Comparison of ENCODE assay signal across 8 mouse cellular contexts in the genomic region with DNA sequence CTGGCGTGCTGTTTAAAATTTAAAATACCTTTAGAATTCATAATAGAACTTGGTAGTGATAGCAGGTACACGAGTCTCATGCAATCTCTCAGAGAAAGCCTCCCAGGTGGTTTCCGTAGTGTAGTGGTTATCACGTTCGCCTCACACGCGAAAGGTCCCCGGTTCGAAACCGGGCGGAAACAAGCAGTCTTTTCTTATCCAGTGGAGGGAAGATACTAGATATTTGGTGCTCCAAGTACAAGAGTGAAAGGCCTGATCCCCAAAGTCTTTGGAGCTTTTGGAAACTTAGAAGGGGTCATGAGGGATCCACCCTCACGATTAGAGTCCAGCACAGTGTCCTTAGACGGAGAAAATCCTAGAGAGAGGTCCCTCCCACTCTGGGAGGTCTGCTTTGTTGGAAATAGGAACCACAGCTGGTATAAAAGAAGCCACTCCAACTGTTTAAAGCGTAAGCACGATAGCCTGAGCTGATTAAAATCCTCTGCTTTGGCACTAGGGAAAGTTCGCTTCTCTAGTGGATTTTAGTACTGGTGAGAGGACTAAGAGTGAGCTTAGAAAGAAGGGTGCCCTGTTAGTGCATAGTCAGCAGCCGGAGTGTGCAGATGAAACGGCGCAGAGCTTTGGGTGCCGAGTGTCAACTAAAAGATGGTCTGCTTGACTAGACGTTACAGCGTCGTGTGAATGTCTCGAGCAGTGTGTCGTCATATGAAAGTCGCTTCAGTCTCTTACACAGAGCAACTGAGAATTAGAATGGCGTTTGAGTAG. TPM values are rescaled to one million over a fixed set of nuclear protein-coding genes. Genes with fewer than 3 reads are reported as not detected.
DNase-seq lines count a peak whose midpoint lies in the region; ATAC-seq and TF ChIP-seq lines count a peak whose summit lies in the region.

No protein-coding gene starts in this region.

- H3K9me3 ChIP-seq in forebrain, postnatal 0 days (ENCODE audit: low read length): no peaks in the 10 kb centered on the region
- no peaks in the 10 kb centered on the region for H3K9me3 ChIP-seq in forebrain, embryonic 14.5 days (replicated peaks; ENCODE audit: control insufficient read depth, low read length)
- no peaks in the 10 kb centered on the region for H3K9me3 ChIP-seq in liver, embryonic 11.5 days (ENCODE audit: control insufficient read depth, low read length)

- peaks cover 88% of the 10 kb centered on the region for H3K27me3 ChIP-seq in forebrain, postnatal 0 days (ENCODE audit: insufficient read depth, low read length)
- peaks cover 81% of the 10 kb centered on the region for H3K27me3 ChIP-seq in forebrain, embryonic 14.5 days (replicated peaks; ENCODE audit: control insufficient read depth, insufficient read depth, low read length)
- peaks cover 49% of the 10 kb centered on the region for H3K27me3 ChIP-seq in liver, embryonic 11.5 days (replicated peaks; ENCODE audit: control insufficient read depth, insufficient read depth, low read length)

- H3K4me1 ChIP-seq in forebrain, postnatal 0 days (ENCODE audit: insufficient read depth): no peaks in the 10 kb centered on the region
- H3K4me1 ChIP-seq in forebrain, embryonic 14.5 days (ENCODE audit: control insufficient read depth, insufficient read depth, low read length): no peaks in the 10 kb centered on the region
- H3K4me1 ChIP-seq in liver, embryonic 11.5 days (replicated peaks; ENCODE audit: control insufficient read depth, insufficient read depth, low read length): peaks cover 17% of the 10 kb centered on the region

- no peak overlapping the region for H3K27ac ChIP-seq in forebrain, postnatal 0 days (ENCODE audit: low read depth, low read length)
- no peak overlapping the region for H3K27ac ChIP-seq in forebrain, embryonic 14.5 days (ENCODE audit: low read depth, low read length)
- no peak overlapping the region for H3K27ac ChIP-seq in liver, embryonic 11.5 days (ENCODE audit: low read depth, low read length)

- no peak overlapping the region for H3K4me3 ChIP-seq in forebrain, postnatal 0 days (ENCODE audit: low read depth, low read length)
- no peak overlapping the region for H3K4me3 ChIP-seq in forebrain, embryonic 14.5 days (ENCODE audit: low read depth, low read length)
- H3K4me3 ChIP-seq in liver, embryonic 11.5 days (ENCODE audit: low read depth, low read length): peak overlapping the region; percentile 56

- no peak for TF ChIP-seq POLR2A in brain, embryonic 14.5 days (IDR thresholded peaks at IDR 0.05; ENCODE audit: borderline replicate concordance, extremely low read depth, insufficient read depth, insufficient read length, poor library complexity, severe bottlenecking)

- DNase-seq in forebrain, postnatal 0 days: peak; percentile 37
- DNase-seq in forebrain, embryonic 14.5 days (ENCODE audit: low spot score): no peak
- DNase-seq in A20 (ENCODE audit: low read depth, low spot score) (peak; percentile 41), adipocyte (ENCODE audit: low spot score) (no peak)
- DNase-seq in brain, embryonic 14.5 days (ENCODE audit: low read depth): peak; percentile 29
- peak; percentile 82 for DNase-seq in liver, embryonic 11.5 days (ENCODE audit: low spot score)
- DNase-seq in urinary bladder, postnatal 14 days (ENCODE audit: low spot score): no peak

- no peak overlapping the region for H3K4me2 ChIP-seq in forebrain, postnatal 0 days (ENCODE audit: low read depth)
- H3K4me2 ChIP-seq in forebrain, embryonic 14.5 days (ENCODE audit: low read length): no peak overlapping the region
- peak overlapping the region; percentile 94 for H3K4me2 ChIP-seq in liver, embryonic 11.5 days

- no peaks in the 10 kb centered on the region for H3K36me3 ChIP-seq in forebrain, postnatal 0 days (ENCODE audit: insufficient read depth)
- no peaks in the 10 kb centered on the region for H3K36me3 ChIP-seq in forebrain, embryonic 14.5 days (ENCODE audit: control insufficient read depth, insufficient read depth, low read length)
- H3K36me3 ChIP-seq in liver, embryonic 11.5 days (ENCODE audit: control insufficient read depth, insufficient read depth, low read length): no peaks in the 10 kb centered on the region

- no peak overlapping the region for H3K9ac ChIP-seq in forebrain, postnatal 0 days
- H3K9ac ChIP-seq in forebrain, embryonic 14.5 days (ENCODE audit: low read length): no peak overlapping the region
- H3K9ac ChIP-seq in liver, embryonic 11.5 days (ENCODE audit: low read depth, low read length): peak overlapping the region; percentile 48

- ATAC-seq in forebrain, postnatal 0 days: no peak
- ATAC-seq in forebrain, embryonic 14.5 days: no peak
- peak; percentile 48 for ATAC-seq in liver, embryonic 11.5 days (replicated peaks; ENCODE audit: low FRiP score)
- no peak for ATAC-seq in frontal cortex, adult (ENCODE audit: low TSS enrichment)

- TF ChIP-seq CTCF in forebrain, postnatal 0 days (IDR thresholded peaks at IDR 0.05; ENCODE audit: low read depth): no peak
- TF ChIP-seq CTCF in brain, embryonic 14.5 days (IDR thresholded peaks at IDR 0.05; ENCODE audit: borderline replicate concordance, extremely low read depth, insufficient read depth, insufficient read length): no peak

- WGBS in forebrain, postnatal 0 days: 6% methylated on average over 27 of the region's 27 CpGs
- 3% methylated on average over 27 of the region's 27 CpGs for WGBS in forebrain, embryonic 14.5 days
- WGBS in liver, embryonic 11.5 days: 3% methylated on average over 27 of the region's 27 CpGs

RNA-seq across cellular contexts. Expression of gene Fcgr1, which starts 39.0 kb away (rescaled TPM):
- 1.7 and 5.7 TPM in 2 replicates for total RNA-seq in forebrain, postnatal 0 days (2014; rRNA removed)
- polyA plus RNA-seq in forebrain, postnatal 0 days (2015; fragmentation: Nextera tagmentation; extraction: Ambion mirVana): 1.5 and 2.4 TPM in 2 replicates
- polyA plus RNA-seq in forebrain, embryonic 14.5 days (2014; fragmentation: Nextera tagmentation; extraction: Ambion mirVana): 1.5 and 1.6 TPM in 2 replicates
- polyA plus RNA-seq in brain, embryonic 14.5 days (2012; rRNA removed): 1.4 and 1.8 TPM in 2 replicates
- polyA plus RNA-seq in liver, embryonic 11.5 days (2014; fragmentation: Nextera tagmentation; extraction: Ambion mirVana): 4.1 TPM in 2 replicates

Comparison
In these comparisons a context has a peak if more than half of its experiments do, and no peak if none do; other contexts are left out.
1. DNase-seq: peak in forebrain, postnatal 0 days (single experiment), A20 (single experiment), brain, embryonic 14.5 days (single experiment) and liver, embryonic 11.5 days (single experiment); none in forebrain, embryonic 14.5 days (single experiment), urinary bladder, postnatal 14 days (single experiment) and adipocyte (single experiment).